Comparison of ENCODE assay signal across 10 mouse cellular contexts in genomic region chr16:21865250-21865982, GRCm38 (mm10).
A peak's percentile ranks its signal among the peaks of the same experiment; 100 is the strongest.
DNase-seq lines count a peak whose midpoint lies in the region; ATAC-seq lines count a peak whose summit lies in the region.
"Had no signal": no experiment of that assay in that cellular context is flagged by ENCODE, and none has a peak within 500 bp of the region (broad histone marks: within the 10 kb centered on the region; RNA-seq: fewer than 3 reads in every experiment).

No protein-coding gene starts in this region.

- H3K9me3 ChIP-seq in hindbrain, embryonic 12.5 days (replicated peaks): no peaks in the 10 kb centered on the region
- no peaks in the 10 kb centered on the region for H3K9me3 ChIP-seq in neural tube, embryonic 15.5 days (replicated peaks)
- H3K9me3 ChIP-seq: embryonic facial prominence, embryonic 15.5 days; liver, embryonic 13.5 days had no signal

- no peak overlapping the region for H3K9ac ChIP-seq in hindbrain, embryonic 12.5 days
- H3K9ac ChIP-seq in neural tube, embryonic 15.5 days (replicated peaks): 0 out of 2 replicates have a peak overlapping the region, but pooled peaks have one; percentile 7
- H3K9ac ChIP-seq: embryonic facial prominence, embryonic 15.5 days; liver, embryonic 13.5 days had no signal

- H3K27me3 ChIP-seq in hindbrain, embryonic 12.5 days: no peaks in the 10 kb centered on the region
- H3K27me3 ChIP-seq in neural tube, embryonic 15.5 days (replicated peaks): no peaks in the 10 kb centered on the region
- H3K27me3 ChIP-seq: embryonic facial prominence, embryonic 15.5 days; liver, embryonic 13.5 days had no signal

- no peak overlapping the region for H3K4me3 ChIP-seq in hindbrain, embryonic 12.5 days
- peak overlapping the region; percentile 4; the same call in 1 of the 2 replicates for H3K4me3 ChIP-seq in neural tube, embryonic 15.5 days (replicated peaks)
- H3K4me3 ChIP-seq: embryonic facial prominence, embryonic 15.5 days; liver, embryonic 13.5 days had no signal

- H3K4me1 ChIP-seq in hindbrain, embryonic 12.5 days: peaks cover 44% of the 10 kb centered on the region
- peaks cover 42% of the 10 kb centered on the region for H3K4me1 ChIP-seq in neural tube, embryonic 15.5 days
- H3K4me1 ChIP-seq: embryonic facial prominence, embryonic 15.5 days had no signal

- no peak for ATAC-seq in hindbrain, embryonic 12.5 days (ENCODE audit: low FRiP score)
- ATAC-seq in neural tube, embryonic 15.5 days (ENCODE audit: low FRiP score): no peak
- no peak for ATAC-seq in erythroid progenitor cell, adult 5-6 weeks (replicated peaks; ENCODE audit: low FRiP score, poor library complexity, severe bottlenecking)

- DNase-seq in cerebellum, postnatal 10 days: peak; percentile 80 to 83
- DNase-seq in cerebellum, adult 8-10 months: no peak
- DNase-seq in kidney, postnatal 25 days: peak; percentile 70 to 90
- no peak for DNase-seq in right cerebral cortex, postnatal 4 days
- no peak for DNase-seq in spleen, postnatal 14 days (ENCODE audit: low spot score in 2 of 2)
- DNase-seq: liver, embryonic 13.5 days had no signal

- H3K36me3 ChIP-seq in hindbrain, embryonic 12.5 days: no peaks in the 10 kb centered on the region
- no peaks in the 10 kb centered on the region for H3K36me3 ChIP-seq in neural tube, embryonic 15.5 days
- H3K36me3 ChIP-seq: embryonic facial prominence, embryonic 15.5 days; liver, embryonic 13.5 days had no signal

- H3K27ac ChIP-seq in hindbrain, embryonic 12.5 days: peak overlapping the region; percentile 82
- H3K27ac ChIP-seq in neural tube, embryonic 15.5 days (replicated peaks): peak overlapping the region; percentile 67
- H3K27ac ChIP-seq: embryonic facial prominence, embryonic 15.5 days; liver, embryonic 13.5 days had no signal

- WGBS in hindbrain, embryonic 12.5 days: 27% methylated on average over 7 of the region's 7 CpGs
- WGBS in neural tube, embryonic 15.5 days: 19% methylated on average over 7 of the region's 7 CpGs

- H3K4me2 ChIP-seq in hindbrain, embryonic 12.5 days (replicated peaks): no peak overlapping the region
- peak overlapping the region; percentile 41 for H3K4me2 ChIP-seq in neural tube, embryonic 15.5 days
- H3K4me2 ChIP-seq: embryonic facial prominence, embryonic 15.5 days; liver, embryonic 13.5 days had no signal

Comparison
In these comparisons a context has a peak if more than half of its experiments do, and no peak if none do; other contexts are left out.
1. DNase-seq: peak in cerebellum, postnatal 10 days (2 of 2) and kidney, postnatal 25 days (2 of 2); none in cerebellum, adult 8-10 months (single experiment), right cerebral cortex, postnatal 4 days (single experiment) and spleen, postnatal 14 days (0 of 2).